Mouse (Mus musculus): ENCODE results near the gene Tmem117.

DNA sequence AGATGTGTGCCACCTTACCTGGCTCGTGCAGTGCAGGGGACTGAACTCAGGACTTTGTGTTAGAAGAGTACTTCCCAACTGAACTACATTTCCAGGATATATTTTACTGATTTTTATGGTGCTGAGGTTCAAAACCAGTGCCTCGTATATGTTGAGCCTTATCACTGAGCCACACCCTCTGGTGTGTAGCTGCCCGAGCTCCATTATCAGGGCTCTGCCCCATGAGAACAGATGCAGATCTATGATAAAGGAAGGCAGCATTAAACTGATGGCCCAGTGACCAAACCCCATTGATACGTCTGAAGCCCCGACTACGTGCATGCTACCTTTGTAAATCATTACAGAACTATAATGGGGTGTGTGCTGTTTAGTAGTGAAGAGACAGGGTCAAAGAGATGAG is 35.6 kb downstream of the Tmem117 start:
- TF ChIP-seq GATA1 (IDR thresholded peaks at IDR 0.05; ENCODE audit: low read length) (no peak), TAL1 (IDR thresholded peaks at IDR 0.05; ENCODE audit: low read length) (no peak)

Measured in erythroblast, embryonic 14.5 days (primary cell).